Mouse (Mus musculus) lung, postnatal 0 days (tissue): ENCODE data around the gene Fam76a.

Source experiments
- CTCF ChIP-seq: IDR thresholded peaks from 2 replicates; pipeline ENCODE4 v1.5.1; 2016; ENCODE audit warnings: antibody characterized with exemption, mild to moderate bottlenecking
- EP300 ChIP-seq: IDR thresholded peaks from 2 replicates; pipeline ENCODE4 v1.6.1; 2016; ENCODE audit warnings: antibody characterized with exemption, mild to moderate bottlenecking, control low read depth

- 0 out of 2 replicates have a peak, but pooled peaks have one; percentile 5 for TF ChIP-seq CTCF
- TF ChIP-seq EP300, result no peak
Observed at GRCm38 (mm10) chr4:132938181-132938941, 16.0 kb upstream of the Fam76a start.
